Mouse (Mus musculus) limb, embryonic 10.5 days (tissue): ENCODE results near the gene 1110017D15Rik. TPM values are rescaled to one million over a fixed set of nuclear protein-coding genes. Genes with fewer than 3 reads are reported as not detected.
A peak's percentile ranks its signal among the peaks of the same experiment; 100 is the strongest.
"Not testable (repeated sequence)": the region's sequence is repeated elsewhere in the genome, so short reads cannot be mapped to it uniquely, and the experiment has no call there.

ENCODE experiments used
- DNase-seq: peaks from one replicate; pipeline ENCODE4 v3.0.0-alpha.2; 2017; ENCODE audit warnings: low spot score
- H3K27ac ChIP-seq: fragments of 300-500 bp; sonication (generic); 2 replicates; pipeline ENCODE4 v1.5.1; 2016; ENCODE audit warnings: mild to moderate bottlenecking
- H3K27me3 ChIP-seq: fragments of 300-500 bp; sonication (generic); 2 replicates; pipeline ENCODE4 v1.6.1; 2016; ENCODE audit warnings: low read depth, mild to moderate bottlenecking; ENCODE audit not compliant: poor library complexity, severe bottlenecking
- H3K36me3 ChIP-seq: fragments of 300-500 bp; sonication (generic); 2 replicates; pipeline ENCODE4 v1.6.1; 2016; ENCODE audit warnings: mild to moderate bottlenecking, moderate library complexity
- H3K4me1 ChIP-seq: fragments of 300-500 bp; sonication (generic); 2 replicates; pipeline ENCODE4 v1.6.1; 2016
- H3K4me3 ChIP-seq: fragments of 300-500 bp; sonication (generic); 2 replicates; pipeline ENCODE4 v1.5.1; 2016; ENCODE audit warnings: mild to moderate bottlenecking, moderate library complexity
- H3K9me3 ChIP-seq: fragments of 300-500 bp; sonication (generic); replicated peaks from 2 replicates; pipeline ENCODE4 v1.6.1; 2016; ENCODE audit warnings: mild to moderate bottlenecking
- WGBS: fragments of 180-500 bp; shearing (Covaris S2); methylation state at CpG from one replicate; pipeline ENCODE4 v1.1.7; 2016; 5-methylcytosine and 5-hydroxymethylcytosine counted together
- polyA plus RNA-seq: library from polyadenylated mRNA; unstranded; fragments of >200 nt; fragmentation: Nextera tagmentation; extraction: Ambion mirVana; gene quantifications from 2 replicates; pipeline ENCODE4 v1.2.1, GENCODE M21; 2016

The 1110017D15Rik gene
- polyA plus RNA-seq, 1 experiment from 2014 or later = 4.3 TPM

DNA sequence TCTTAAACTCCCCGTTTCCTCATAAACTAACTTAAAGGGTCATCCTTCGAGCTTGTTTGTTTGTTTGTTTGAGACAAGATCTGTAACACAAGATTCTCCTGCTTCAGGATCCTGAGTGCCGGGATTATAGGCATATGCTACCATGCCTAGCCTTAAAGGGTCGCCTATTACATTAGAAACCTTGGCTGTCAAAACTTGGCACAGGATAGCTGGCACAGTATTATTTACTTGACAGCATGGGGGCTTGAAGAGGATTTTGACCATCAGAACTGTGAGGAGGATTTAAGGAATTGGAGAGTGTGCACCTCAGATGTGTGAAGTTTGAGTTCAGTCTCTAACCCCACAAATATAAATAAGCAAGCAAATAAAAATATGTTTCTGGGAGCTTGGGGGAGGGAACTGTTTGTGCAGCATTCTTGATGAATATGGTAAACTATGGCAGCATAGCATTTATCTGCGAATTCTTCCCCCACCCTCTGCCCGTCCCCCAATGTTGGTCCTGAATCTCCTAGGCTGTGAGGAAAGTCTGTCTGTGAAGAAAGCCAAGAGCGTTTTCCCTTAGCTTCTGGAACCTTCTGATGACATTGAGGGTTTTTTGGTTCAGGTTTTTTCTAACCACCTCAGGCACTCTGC, 47.0 kb downstream of the 1110017D15Rik start:
- 62% methylated on average over 7 of the region's 7 CpGs for WGBS
- no peak for DNase-seq
- H3K27me3 ChIP-seq = no peaks in the 10 kb centered on the region
- H3K36me3 ChIP-seq = peaks cover 4% of the 10 kb centered on the region; the same call in 1 of the 2 replicates
- no peaks in the 10 kb centered on the region for H3K9me3 ChIP-seq
- H3K27ac ChIP-seq = no peak overlapping the region; the same call in 1 of the 2 replicates
- H3K4me1 ChIP-seq = peaks cover 31% of the 10 kb centered on the region
- H3K4me3 ChIP-seq = no peak overlapping the region

GRCm38 (mm10) chr4:41469199-41469598, 47.9 kb downstream of the 1110017D15Rik start:
- no peak for DNase-seq
- Histone ChIP-seq H3K9me3 (no peaks in the 10 kb centered on the region), H3K36me3 (peaks cover 4% of the 10 kb centered on the region; the same call in 1 of the 2 replicates), H3K4me3 (no peak overlapping the region), H3K27ac (peak overlapping the region; percentile 33), H3K4me1 (peaks cover 31% of the 10 kb centered on the region), H3K27me3 (no peaks in the 10 kb centered on the region)
- WGBS = 55% methylated on average over 10 of the region's 10 CpGs

DNA sequence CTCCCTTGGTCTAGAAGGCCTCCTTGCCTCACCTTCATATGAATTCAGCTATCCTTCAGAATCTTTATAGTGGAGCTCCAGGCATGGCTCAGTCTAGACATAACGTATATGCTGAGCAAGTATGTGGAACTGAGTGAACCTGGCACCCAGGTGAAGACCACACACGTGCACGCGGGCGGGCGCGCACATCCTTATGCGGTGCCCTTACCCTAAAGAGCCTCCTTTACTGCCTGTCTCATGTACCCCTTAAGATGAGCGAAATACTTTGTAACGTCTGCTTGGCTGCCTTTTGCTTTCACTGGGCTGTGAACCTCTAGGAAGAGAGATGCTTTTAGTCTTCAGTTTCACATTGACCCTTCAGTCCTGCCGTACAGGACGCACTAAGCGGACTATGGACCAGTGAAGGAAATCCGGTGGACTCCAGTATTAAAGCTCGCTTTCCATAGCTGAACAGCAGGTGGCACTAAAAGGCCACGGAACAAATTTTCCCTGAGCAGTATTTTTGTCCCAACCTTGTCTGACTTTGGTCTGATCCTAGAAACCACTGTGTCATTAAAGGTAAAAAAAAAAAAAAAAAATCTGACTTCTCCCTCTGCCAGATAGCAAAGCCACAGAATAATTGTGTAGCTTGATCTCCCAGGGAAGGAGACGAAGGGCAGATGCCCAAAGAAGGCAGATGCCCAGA, 48.6 kb downstream of the 1110017D15Rik start:
- Histone ChIP-seq H3K4me3 (no peak overlapping the region), H3K36me3 (peaks cover 4% of the 10 kb centered on the region; the same call in 1 of the 2 replicates), H3K27ac (peak overlapping the region; percentile 33; the same call in 1 of the 2 replicates), H3K27me3 (no peaks in the 10 kb centered on the region), H3K4me1 (peaks cover 36% of the 10 kb centered on the region), H3K9me3 (no peaks in the 10 kb centered on the region)
- peak; percentile 66 for DNase-seq
- 60% methylated on average over 17 of the region's 17 CpGs for WGBS

GRCm38 (mm10) chr4:41465287-41465665, 51.9 kb downstream of the 1110017D15Rik start:
- Histone ChIP-seq H3K27ac (peak overlapping the region; percentile 92), H3K4me1 (peaks cover 33% of the 10 kb centered on the region), H3K4me3 (peak overlapping the region; percentile 71), H3K36me3 (peaks cover 16% of the 10 kb centered on the region), H3K9me3 (no peaks in the 10 kb centered on the region), H3K27me3 (no peaks in the 10 kb centered on the region)
- 7% methylated on average over 17 of the region's 17 CpGs for WGBS
- no peak for DNase-seq

- H3K9me3 ChIP-seq = no peaks in the 10 kb centered on the region
- H3K4me1 ChIP-seq = peaks cover 26% of the 10 kb centered on the region
- peak; percentile 95 for DNase-seq
- H3K27me3 ChIP-seq = no peaks in the 10 kb centered on the region
- H3K36me3 ChIP-seq = peaks cover 18% of the 10 kb centered on the region
- WGBS = under 1% methylated on average over 70 of the region's 70 CpGs
- H3K27ac ChIP-seq = peak within 1 kb of the TSS; percentile 92
- peak within 1 kb of the TSS; percentile 71 for H3K4me3 ChIP-seq
Observed at GRCm38 (mm10) chr4:41464345-41465286, 52.5 kb downstream of the 1110017D15Rik start, which contains the start of the genes Kif24 and Nudt2. Kif24 (minus strand) TSS chr4:41464887. Nudt2 (plus strand) TSS chr4:41465151.

DNA sequence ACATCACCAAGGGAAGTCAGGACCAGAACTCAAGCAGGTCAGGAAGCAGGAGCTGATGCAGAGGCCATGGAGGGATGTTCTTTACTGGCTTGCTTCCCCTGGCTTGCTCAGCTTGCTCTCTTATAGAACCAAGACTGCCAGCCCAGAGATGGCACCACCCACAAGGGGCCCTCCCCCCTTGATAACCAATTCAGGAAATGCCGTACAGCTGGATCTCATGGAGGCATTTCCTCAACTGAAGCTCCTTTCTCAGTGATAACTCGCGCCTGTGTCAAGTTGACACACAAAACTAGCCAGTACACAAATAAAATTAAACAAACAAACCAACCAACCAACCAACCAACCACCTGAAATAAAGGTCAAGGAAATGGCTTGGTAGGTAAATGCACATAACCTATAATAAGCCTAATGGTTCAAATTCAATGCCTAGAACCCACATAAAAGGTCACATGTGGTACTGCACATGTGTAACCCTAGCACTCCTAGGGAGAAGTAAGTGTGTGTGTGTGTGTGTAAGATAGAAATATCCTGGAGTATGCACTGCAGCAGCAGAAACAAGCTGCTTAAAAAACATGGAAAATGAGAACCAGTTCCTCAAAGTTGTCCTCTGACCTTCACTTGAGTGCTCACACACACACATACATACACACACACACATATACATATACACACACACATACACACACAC, 53.9 kb downstream of the 1110017D15Rik start:
- not testable (repeated sequence) for H3K27ac ChIP-seq
- H3K4me1 ChIP-seq = peaks cover 19% of the 10 kb centered on the region

GRCm38 (mm10) chr4:41460690-41461089, 56.4 kb downstream of the 1110017D15Rik start:
- H3K27ac ChIP-seq = no peak overlapping the region
- no peaks in the 10 kb centered on the region for H3K9me3 ChIP-seq
- peaks cover 16% of the 10 kb centered on the region for H3K4me1 ChIP-seq
- 94% methylated on average over 1 of the region's 1 CpGs for WGBS
- peaks cover 14% of the 10 kb centered on the region for H3K36me3 ChIP-seq
- no peak overlapping the region for H3K4me3 ChIP-seq
- H3K27me3 ChIP-seq = no peaks in the 10 kb centered on the region
- DNase-seq = no peak

More for the DNA sequence above, 53.9 kb downstream of the 1110017D15Rik start:
- WGBS = 79% methylated on average over 3 of the region's 3 CpGs
- Histone ChIP-seq H3K36me3 (peaks cover 18% of the 10 kb centered on the region), H3K4me3 (peak overlapping the region; percentile 71; the same call in 1 of the 2 replicates)
- not testable (repeated sequence) for DNase-seq, H3K9me3 ChIP-seq, H3K27me3 ChIP-seq

Other genes starting within 250 kb of the 1110017D15Rik start
- gene Ubap2, start 242.2 kb downstream of the 1110017D15Rik start, polyA plus RNA-seq = 95.6 and 106 TPM in 2 replicates
- 55.0 and 59.5 TPM in 2 replicates for gene Dcaf12, start 202.4 kb downstream of the 1110017D15Rik start, polyA plus RNA-seq
- 58.6 and 59.4 TPM in 2 replicates for gene Ubap1, start 168.3 kb downstream of the 1110017D15Rik start, polyA plus RNA-seq
- gene Kif24, start 52.4 kb downstream of the 1110017D15Rik start, polyA plus RNA-seq = 14.1 and 14.5 TPM in 2 replicates
- 54.3 and 56.9 TPM in 2 replicates for gene Nudt2, start 52.2 kb downstream of the 1110017D15Rik start, polyA plus RNA-seq
- gene AI464131, start 14.3 kb downstream of the 1110017D15Rik start, polyA plus RNA-seq = 3.4 and 5.2 TPM in 2 replicates
- gene Fam219a, start 52.2 kb upstream of the 1110017D15Rik start, polyA plus RNA-seq = 1.1 and 1.9 TPM in 2 replicates
- gene Dnaic1, start 52.4 kb upstream of the 1110017D15Rik start, polyA plus RNA-seq = 0.93 and 1.7 TPM in 2 replicates
- 21.0 and 24.2 TPM in 2 replicates for gene Enho, start 123.0 kb upstream of the 1110017D15Rik start, polyA plus RNA-seq
- 6.1 and 7.8 TPM in 2 replicates for gene Cntfr, start 179.8 kb upstream of the 1110017D15Rik start, polyA plus RNA-seq
- gene Il11ra1, start 182.7 kb upstream of the 1110017D15Rik start, polyA plus RNA-seq = 202 and 253 TPM in 2 replicates
- gene Rpp25l, start 196.2 kb upstream of the 1110017D15Rik start, polyA plus RNA-seq = 93.6 and 101 TPM in 2 replicates
- 118 and 123 TPM in 2 replicates for gene Dctn3, start 205.8 kb upstream of the 1110017D15Rik start, polyA plus RNA-seq
- not detected in 2 replicates for gene Arid3c, start 213.8 kb upstream of the 1110017D15Rik start, polyA plus RNA-seq
- gene Galt, start 237.9 kb upstream of the 1110017D15Rik start, polyA plus RNA-seq = 33.7 and 37.6 TPM in 2 replicates
- 83.7 and 91.1 TPM in 2 replicates for gene Sigmar1, start 238.8 kb upstream of the 1110017D15Rik start, polyA plus RNA-seq